Mouse (Mus musculus) forebrain, embryonic 16.5 days (tissue): ENCODE results near the gene Rnf40. TPM values are rescaled to one million over a fixed set of nuclear protein-coding genes. Genes with fewer than 3 reads are reported as not detected.
A peak's percentile ranks its signal among the peaks of the same experiment; 100 is the strongest.

Source experiments
- ATAC-seq: fragments of 200-750 bp; cut with Nextera tagmentation; 2 replicates; pipeline ENCODE4 v1.8.0; 2017; ENCODE audit warnings: mild to moderate bottlenecking, moderate library complexity
- H3K27ac ChIP-seq: fragments of 300-500 bp; sonication (generic); 2 replicates; pipeline ENCODE4 v1.5.1; 2014; ENCODE audit warnings: low read length, control low read depth
- H3K27me3 ChIP-seq: fragments of 300-500 bp; sonication (generic); replicated peaks from 2 replicates; pipeline ENCODE4 v1.6.1; 2014; ENCODE audit warnings: low read length; ENCODE audit not compliant: control insufficient read depth, insufficient read depth
- H3K36me3 ChIP-seq: fragments of 300-500 bp; sonication (generic); 2 replicates; pipeline ENCODE4 v1.6.1; 2014; ENCODE audit not compliant: control insufficient read depth, insufficient read depth
- H3K4me1 ChIP-seq: fragments of 300-500 bp; sonication (generic); replicated peaks from 2 replicates; pipeline ENCODE4 v1.6.1; 2014; ENCODE audit warnings: low read length; ENCODE audit not compliant: control insufficient read depth, insufficient read depth
- H3K4me2 ChIP-seq: fragments of 300-500 bp; sonication (generic); 2 replicates; pipeline ENCODE4 v1.6.1; 2014; ENCODE audit warnings: mild to moderate bottlenecking, low read length, control low read depth
- H3K4me3 ChIP-seq: fragments of 300-500 bp; sonication (generic); replicated peaks from 2 replicates; pipeline ENCODE4 v1.5.1; 2014; ENCODE audit warnings: mild to moderate bottlenecking, low read length, control low read depth
- H3K9ac ChIP-seq: fragments of 300-500 bp; sonication (generic); replicated peaks from 2 replicates; pipeline ENCODE4 v1.6.1; 2014; ENCODE audit warnings: low read depth, low read length, control low read depth
- H3K9me3 ChIP-seq: fragments of 300-500 bp; sonication (generic); 2 replicates; pipeline ENCODE4 v1.6.1; 2016; ENCODE audit warnings: low read length; ENCODE audit not compliant: control insufficient read depth
- WGBS: fragments of 180-500 bp; shearing (Covaris S2); extraction: QIAGEN DNeasy Blood & Tissue Kit; methylation state at CpG from one replicate; pipeline ENCODE4 v1.1.7; 2014; 5-methylcytosine and 5-hydroxymethylcytosine counted together
- polyA plus RNA-seq: library from polyadenylated mRNA; unstranded; fragments of >200 nt; fragmentation: Nextera tagmentation; extraction: Ambion mirVana; gene quantifications from 2 replicates; pipeline ENCODE4 v1.2.1, GENCODE M21; 2015

The Rnf40 gene
- polyA plus RNA-seq, 1 experiment from 2014 or later, result 62.7 TPM

GRCm38 (mm10) chr7:127573503-127574008, 15.0 kb upstream of the Rnf40 start:
- Histone ChIP-seq H3K36me3 (no peaks in the 10 kb centered on the region), H3K27ac (0 out of 2 replicates have a peak overlapping the region, but pooled peaks have one; percentile 5), H3K9me3 (no peaks in the 10 kb centered on the region), H3K4me2 (peak overlapping the region; percentile 89), H3K4me3 (peak overlapping the region; percentile 66), H3K4me1 (peaks cover 22% of the 10 kb centered on the region), H3K9ac (peak overlapping the region; percentile 73), H3K27me3 (no peaks in the 10 kb centered on the region)
- 1% methylated on average over 24 of the region's 28 CpGs for whole genome bisulfite sequencing
- peak; percentile 69 for ATAC-seq

DNA sequence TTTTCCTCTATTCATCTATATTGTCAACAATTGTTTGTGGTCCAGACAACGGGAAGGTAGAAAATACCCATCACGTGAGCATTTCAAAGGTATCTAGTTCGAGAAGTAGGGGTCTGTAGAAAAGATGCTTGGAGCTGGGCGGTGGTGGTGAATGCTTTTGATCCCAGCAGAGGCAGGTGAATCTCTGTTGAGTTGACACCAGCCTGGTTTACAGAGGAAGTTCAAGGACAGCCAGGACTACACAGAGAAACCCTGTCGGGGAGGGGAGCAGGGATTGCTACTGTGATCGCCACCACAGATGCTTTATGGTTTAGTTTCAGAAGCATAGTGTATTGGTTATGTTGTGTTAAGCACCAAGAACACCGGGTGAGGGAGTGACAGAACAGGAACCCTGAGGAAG, 14.5 kb upstream of the Rnf40 start:
- WGBS, result 17% methylated on average over 7 of the region's 7 CpGs
- ATAC-seq, result no peak
- Histone ChIP-seq H3K27ac (no peak overlapping the region), H3K4me2 (peak overlapping the region; percentile 89), H3K9me3 (no peaks in the 10 kb centered on the region), H3K36me3 (no peaks in the 10 kb centered on the region), H3K9ac (peak overlapping the region; percentile 73), H3K27me3 (no peaks in the 10 kb centered on the region), H3K4me1 (peaks cover 22% of the 10 kb centered on the region), H3K4me3 (peak overlapping the region; percentile 66)

- ATAC-seq, result no peak
- Histone ChIP-seq H3K9ac (no peak overlapping the region), H3K4me3 (no peak overlapping the region), H3K4me2 (no peak overlapping the region), H3K36me3 (peaks cover 15% of the 10 kb centered on the region), H3K27ac (no peak overlapping the region), H3K27me3 (no peaks in the 10 kb centered on the region), H3K9me3 (no peaks in the 10 kb centered on the region), H3K4me1 (peaks cover 9% of the 10 kb centered on the region)
- 90% methylated on average over 6 of the region's 6 CpGs for WGBS
These were observed 5.3 kb upstream of the Rnf40 start for GRCm38 (mm10) chr7:127583260-127583659.

- WGBS, result 93% methylated on average over 7 of the region's 7 CpGs
- H3K9me3 ChIP-seq, result no peaks in the 10 kb centered on the region
- ATAC-seq, result no peak
- H3K4me1 ChIP-seq, result peaks cover 19% of the 10 kb centered on the region
- H3K27me3 ChIP-seq, result no peaks in the 10 kb centered on the region
- no peak overlapping the region for H3K4me2 ChIP-seq
- peaks cover 14% of the 10 kb centered on the region for H3K36me3 ChIP-seq
- no peak overlapping the region for H3K9ac ChIP-seq
- H3K4me3 ChIP-seq, result no peak overlapping the region
- H3K27ac ChIP-seq, result no peak overlapping the region
These were observed 3.5 kb upstream of the Rnf40 start for GRCm38 (mm10) chr7:127585031-127585430.

DNA sequence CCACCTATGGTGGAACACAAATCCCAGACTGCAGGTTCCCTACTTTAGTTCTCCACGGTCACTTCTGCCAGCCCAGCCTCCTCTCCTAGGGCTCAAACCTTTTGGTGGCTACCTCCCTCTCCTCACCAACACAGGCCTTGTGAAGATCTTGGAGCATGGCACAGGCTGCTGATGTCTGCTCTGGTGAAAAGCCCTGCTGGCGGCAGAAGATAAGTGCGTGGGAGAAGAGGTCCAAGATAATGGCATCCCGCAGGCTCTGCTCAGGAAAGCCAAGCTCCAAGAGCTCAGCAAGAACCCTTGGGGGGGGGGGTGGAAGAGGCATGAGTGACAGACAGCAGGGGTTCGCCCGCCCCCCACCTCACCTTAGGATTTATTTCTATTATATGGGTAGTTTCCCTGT, 2.4 kb upstream of the Rnf40 start:
- Histone ChIP-seq H3K4me1 (peaks cover 19% of the 10 kb centered on the region), H3K4me2 (no peak overlapping the region), H3K9me3 (no peaks in the 10 kb centered on the region), H3K4me3 (no peak overlapping the region), H3K9ac (no peak overlapping the region), H3K27me3 (no peaks in the 10 kb centered on the region), H3K27ac (no peak overlapping the region), H3K36me3 (peaks cover 13% of the 10 kb centered on the region)
- ATAC-seq, result no peak
- WGBS, result 95% methylated on average over 6 of the region's 6 CpGs

GRCm38 (mm10) chr7:127587196-127587595, 1.4 kb upstream of the Rnf40 start:
- Histone ChIP-seq H3K4me1 (peaks cover 19% of the 10 kb centered on the region), H3K4me2 (peak overlapping the region; percentile 95), H3K27ac (no peak overlapping the region), H3K4me3 (no peak overlapping the region; the same call in 1 of the 2 replicates), H3K9ac (no peak overlapping the region), H3K27me3 (no peaks in the 10 kb centered on the region), H3K9me3 (no peaks in the 10 kb centered on the region), H3K36me3 (peaks cover 19% of the 10 kb centered on the region)
- no peak for ATAC-seq
- 70% methylated on average over 5 of the region's 5 CpGs for WGBS

DNA sequence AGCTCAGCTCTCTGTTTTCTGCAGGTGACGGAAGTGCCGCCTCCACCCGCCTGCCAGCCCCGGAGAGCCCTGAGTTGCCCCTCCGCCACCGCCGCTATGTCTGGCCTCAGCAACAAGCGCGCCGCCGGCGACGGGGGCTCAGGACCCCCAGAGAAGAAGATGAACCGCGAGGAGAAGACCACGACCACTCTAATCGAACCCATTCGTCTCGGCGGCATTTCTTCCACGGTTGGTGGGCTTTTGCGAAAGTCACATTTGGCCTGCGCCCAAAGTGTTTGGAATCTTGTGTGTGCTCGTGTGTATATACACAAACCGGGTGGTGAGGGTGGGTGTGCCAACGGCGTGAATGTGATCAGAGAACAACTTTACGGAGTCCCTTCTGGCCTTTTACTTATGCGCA, 334 bp downstream of the Rnf40 start:
- Histone ChIP-seq H3K27me3 (no peaks in the 10 kb centered on the region), H3K9ac (peak overlapping the region; percentile 84), H3K4me3 (peak overlapping the region; percentile 82), H3K9me3 (no peaks in the 10 kb centered on the region), H3K36me3 (peaks cover 26% of the 10 kb centered on the region), H3K4me1 (peaks cover 19% of the 10 kb centered on the region), H3K4me2 (peak overlapping the region; percentile 95), H3K27ac (0 out of 2 replicates have a peak overlapping the region, but pooled peaks have one; percentile 53)
- no peak for ATAC-seq
- WGBS, result 5% methylated on average over 29 of the region's 29 CpGs

DNA sequence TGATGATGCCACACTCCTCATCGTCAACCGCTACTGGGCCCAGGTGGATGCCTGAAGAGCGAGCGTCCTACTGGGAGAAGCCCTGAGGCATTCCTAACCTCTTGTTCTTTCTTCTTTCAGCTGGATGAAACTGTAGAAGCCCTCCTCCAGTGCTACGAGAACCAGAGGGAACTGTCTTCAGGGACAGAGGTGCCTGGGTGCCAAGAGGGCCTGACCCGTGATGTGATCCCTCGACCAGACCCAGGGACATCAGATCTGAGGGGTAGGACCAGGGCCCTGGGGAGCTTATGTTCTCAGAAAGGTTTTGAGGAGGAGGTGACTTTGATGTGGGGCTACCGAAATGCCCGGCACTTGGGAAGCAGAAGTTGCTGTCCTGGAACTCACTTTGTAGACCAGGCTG, 1.1 kb downstream of the Rnf40 start:
- H3K9ac ChIP-seq, result no peak overlapping the region
- no peaks in the 10 kb centered on the region for H3K27me3 ChIP-seq
- H3K36me3 ChIP-seq, result peaks cover 30% of the 10 kb centered on the region
- no peak overlapping the region for H3K27ac ChIP-seq
- peaks cover 19% of the 10 kb centered on the region for H3K4me1 ChIP-seq
- peak overlapping the region; percentile 82 for H3K4me3 ChIP-seq
- H3K4me2 ChIP-seq, result peak overlapping the region; percentile 95
- H3K9me3 ChIP-seq, result no peaks in the 10 kb centered on the region
- ATAC-seq, result no peak
- 93% methylated on average over 9 of the region's 9 CpGs for WGBS

- no peak overlapping the region for H3K9ac ChIP-seq
- no peaks in the 10 kb centered on the region for H3K27me3 ChIP-seq
- H3K4me3 ChIP-seq, result no peak overlapping the region
- H3K4me2 ChIP-seq, result no peak overlapping the region
- ATAC-seq, result no peak
- H3K9me3 ChIP-seq, result no peaks in the 10 kb centered on the region
- H3K36me3 ChIP-seq, result peaks cover 41% of the 10 kb centered on the region
- H3K4me1 ChIP-seq, result peaks cover 19% of the 10 kb centered on the region
- 86% methylated on average over 10 of the region's 10 CpGs for WGBS
- H3K27ac ChIP-seq, result no peak overlapping the region
These were observed 2.5 kb downstream of the Rnf40 start for GRCm38 (mm10) chr7:127591108-127591507.

- H3K4me2 ChIP-seq, result no peak overlapping the region
- no peak overlapping the region for H3K27ac ChIP-seq
- H3K4me3 ChIP-seq, result no peak overlapping the region
- 94% methylated on average over 14 of the region's 14 CpGs for WGBS
- no peak overlapping the region for H3K9ac ChIP-seq
- no peaks in the 10 kb centered on the region for H3K9me3 ChIP-seq
- no peaks in the 10 kb centered on the region for H3K27me3 ChIP-seq
- H3K36me3 ChIP-seq, result peaks cover 51% of the 10 kb centered on the region
- no peak for ATAC-seq
- H3K4me1 ChIP-seq, result peaks cover 14% of the 10 kb centered on the region
These were observed 4.0 kb downstream of the Rnf40 start for GRCm38 (mm10) chr7:127592575-127592974.
